Mouse (Mus musculus) myocyte (in vitro differentiated cells): ENCODE measurements around the gene 4933400A11Rik.

ENCODE experiments used
- CEBPB ChIP-seq: IDR thresholded peaks from 2 replicates; pipeline ENCODE4 v1.6.1; 2011; ENCODE audit warnings: mild to moderate bottlenecking, moderate library complexity; ENCODE audit not compliant: poor library complexity, insufficient read depth, severe bottlenecking
- MAX ChIP-seq: IDR thresholded peaks from one replicate; pipeline ENCODE4 v1.6.1; 2011; ENCODE audit warnings: low read depth, mild to moderate bottlenecking, control low read depth
- MYOD1 ChIP-seq, 3 experiments: IDR thresholded peaks; one replicate each; pipeline ENCODE4 v1.6.1; 2011; ENCODE audit warnings: control low read depth in 2 of 3, low read depth in 2 of 3, mild to moderate bottlenecking in 2 of 3, moderate library complexity in 1 of 3; ENCODE audit not compliant: insufficient read length in 2 of 3, control insufficient read depth in 1 of 3
- MYOG ChIP-seq, 3 experiments: IDR thresholded peaks; one replicate each; pipeline ENCODE4 v1.6.1; 2011; ENCODE audit warnings: control low read depth in 2 of 3, low read depth in 2 of 3, mild to moderate bottlenecking in 2 of 3; ENCODE audit not compliant: insufficient read length in 2 of 3, control insufficient read depth in 1 of 3, insufficient read depth in 1 of 3
- POLR2A ChIP-seq: IDR thresholded peaks from one replicate; pipeline ENCODE4 v1.6.1; 2011; ENCODE audit warnings: low read depth, mild to moderate bottlenecking, control low read depth, moderate library complexity; ENCODE audit not compliant: insufficient read length
- POLR2AphosphoS2 ChIP-seq: IDR thresholded peaks from one replicate; pipeline ENCODE4 v1.6.1; 2011; ENCODE audit warnings: low read depth, control low read depth; ENCODE audit not compliant: insufficient read length
- TCF12 ChIP-seq: IDR thresholded peaks from one replicate; pipeline ENCODE4 v1.6.1; 2011; ENCODE audit warnings: mild to moderate bottlenecking, control low read depth; ENCODE audit not compliant: poor library complexity, insufficient read depth, severe bottlenecking
- USF1 ChIP-seq: IDR thresholded peaks from one replicate; pipeline ENCODE4 v1.6.1; 2011; ENCODE audit warnings: low read depth, mild to moderate bottlenecking, control low read depth, moderate library complexity

DNA sequence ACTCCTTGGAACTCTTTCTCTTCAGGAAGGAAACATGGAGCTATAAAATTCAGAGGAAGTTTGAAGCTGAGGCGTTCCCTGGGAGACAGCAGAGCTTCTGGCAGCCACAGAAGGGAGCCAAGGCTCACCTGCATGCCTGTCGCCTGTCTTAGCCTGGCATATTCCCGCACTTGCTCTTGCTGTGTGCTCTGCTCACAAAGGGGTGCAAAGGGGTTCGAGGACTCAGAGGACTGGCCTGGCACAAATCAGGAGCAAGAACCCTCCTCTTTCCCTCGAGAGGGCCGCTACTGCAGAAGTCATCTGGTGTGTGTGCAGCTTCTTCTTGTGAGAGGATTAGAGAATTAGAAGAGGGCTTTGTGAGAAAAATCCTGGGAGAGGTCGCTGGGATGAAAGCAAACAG is 48.3 kb upstream of the 4933400A11Rik start:
- TF ChIP-seq MYOD1 (IDR thresholded peaks at IDR 0.05; ENCODE audit: control insufficient read depth in 1 of 3, insufficient read length in 2 of 3, low read depth in 2 of 3) (no peak), POLR2A (no peak), USF1 (no peak), TCF12 (no peak), MAX (no peak), CEBPB (no peak), MYOG (IDR thresholded peaks at IDR 0.05; ENCODE audit: control insufficient read depth in 1 of 3, insufficient read depth in 1 of 3, insufficient read length in 2 of 3, low read depth in 2 of 3) (no peak), POLR2AphosphoS2 (no peak)
